Mouse (Mus musculus): Measurements from ENCODE around the gene Pygo2. TPM values are rescaled to one million over a fixed set of nuclear protein-coding genes. Genes with fewer than 3 reads are reported as not detected.

Gene Pygo2
- total RNA-seq, 2 experiments from 2014 or later = 34.2 to 36.9 TPM

- DNase-seq = peak; percentile 83
Observed at GRCm38 (mm10) chr3:89456726-89457665, 27.0 kb downstream of the Pygo2 start.

DNA sequence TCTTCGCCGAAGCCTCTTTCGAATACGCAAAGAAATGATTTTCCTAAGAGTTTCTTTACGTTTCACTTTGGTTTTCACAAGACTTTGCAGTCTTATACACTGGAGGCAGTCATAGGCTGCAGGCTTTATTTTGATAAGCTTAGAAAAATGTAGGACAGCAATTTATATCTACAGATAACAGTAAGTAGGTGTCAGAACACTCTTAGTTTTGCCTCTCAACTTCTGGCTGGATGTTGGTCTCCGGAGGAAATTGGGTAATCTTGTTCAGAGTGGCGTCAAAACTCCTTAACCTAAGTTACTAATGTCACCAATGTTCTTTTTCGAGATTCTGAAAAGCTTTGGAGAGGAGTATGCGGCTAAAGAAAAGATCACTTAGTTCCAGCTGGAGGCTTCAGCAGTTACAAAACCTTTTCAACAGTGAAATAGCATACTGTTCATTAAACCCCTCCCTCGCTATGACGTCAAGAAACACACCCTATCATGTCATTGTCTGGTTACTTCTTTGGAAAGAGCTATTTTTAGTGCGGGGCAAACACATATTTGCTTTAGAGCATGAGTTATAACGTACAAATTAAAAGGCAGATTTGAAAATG, 28.5 kb downstream of the Pygo2 start:
- DNase-seq = no peak

DNA sequence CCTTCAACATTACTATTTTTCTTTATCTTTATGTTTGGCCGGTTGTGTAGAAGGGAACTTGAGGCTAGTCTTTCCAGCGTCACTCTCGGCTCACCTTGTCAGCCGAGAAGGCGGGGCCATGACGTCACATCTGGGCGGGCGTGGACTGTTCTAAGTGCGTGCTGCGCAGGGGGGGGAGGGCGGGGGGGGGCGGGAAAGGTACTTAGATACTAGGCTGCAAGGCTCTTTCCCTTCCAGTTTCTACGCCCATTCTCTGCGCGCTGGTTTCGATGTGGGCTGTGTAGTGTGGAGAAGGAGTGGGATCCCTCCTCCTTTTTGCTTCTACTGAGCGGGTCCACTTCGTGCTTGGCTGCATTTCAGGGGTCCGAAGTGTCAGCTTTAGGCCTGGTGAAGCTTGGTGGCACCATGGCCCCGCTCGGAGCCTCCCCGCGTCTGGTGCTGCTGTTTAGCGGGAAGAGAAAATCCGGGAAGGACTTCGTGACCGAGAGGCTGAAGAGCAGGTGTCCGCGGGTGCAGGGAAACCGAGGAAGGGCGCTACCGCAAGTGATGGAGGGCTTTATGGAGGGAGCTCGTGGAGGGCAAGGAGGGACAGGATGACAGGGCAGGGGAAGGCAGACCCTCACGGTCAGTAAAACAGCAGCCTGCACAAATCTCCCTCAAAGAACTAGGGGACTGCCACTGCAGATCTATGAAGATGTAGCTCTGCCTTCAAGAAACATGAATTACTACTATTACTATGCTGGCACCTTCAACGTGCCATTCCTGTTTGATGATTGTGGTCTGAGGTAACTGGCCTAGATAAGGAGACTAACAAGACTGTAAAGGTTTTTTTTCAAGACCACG, 29.2 kb downstream of the Pygo2 start:
- peak; percentile 96 for DNase-seq

DNA sequence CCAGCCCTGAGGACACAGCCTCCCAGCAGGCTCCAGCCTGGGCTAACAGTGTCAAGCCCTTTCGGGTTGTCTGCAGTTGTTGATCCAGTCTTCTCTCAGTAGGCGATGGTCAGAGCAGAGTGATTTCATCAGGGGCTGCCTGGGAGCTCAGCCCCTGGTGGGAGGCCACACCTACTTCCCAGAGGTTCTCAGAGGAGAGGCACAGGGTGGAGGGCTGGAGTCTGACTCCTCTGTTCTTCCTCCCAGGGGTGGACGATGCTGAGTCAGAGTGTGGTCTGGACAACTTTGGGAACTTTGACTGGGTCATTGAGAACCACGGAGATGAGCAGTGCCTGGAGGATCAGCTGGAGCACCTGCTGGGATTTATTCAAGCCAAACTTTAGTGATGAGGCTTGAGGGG, 38.3 kb downstream of the Pygo2 start:
- no peak for DNase-seq

GRCm38 (mm10) chr3:89472280-89472679, 42.3 kb downstream of the Pygo2 start:
- DNase-seq = no peak

GRCm38 (mm10) chr3:89473838-89474237, 43.8 kb downstream of the Pygo2 start:
- no peak for DNase-seq

DNA sequence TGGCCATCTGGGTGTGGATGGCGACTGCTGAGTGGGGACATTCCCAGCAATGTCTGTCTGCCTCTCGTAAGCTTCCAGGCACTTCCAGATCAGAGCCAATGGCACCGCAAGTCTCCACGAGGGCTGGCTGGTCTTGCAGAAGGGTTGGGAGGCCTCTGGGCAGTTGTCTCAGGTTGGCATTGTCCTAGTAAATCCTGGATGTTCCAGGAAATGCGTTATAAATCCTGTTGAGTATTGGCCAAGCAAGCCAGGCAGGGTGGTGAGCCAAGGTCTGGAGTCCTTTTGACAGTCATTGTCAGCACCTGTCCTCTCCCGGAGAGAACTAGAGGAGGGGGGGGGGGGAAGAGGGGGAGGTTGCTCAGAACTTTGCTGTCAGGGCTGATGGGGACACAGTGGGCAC, 49.0 kb downstream of the Pygo2 start:
- DNase-seq = no peak

DNA sequence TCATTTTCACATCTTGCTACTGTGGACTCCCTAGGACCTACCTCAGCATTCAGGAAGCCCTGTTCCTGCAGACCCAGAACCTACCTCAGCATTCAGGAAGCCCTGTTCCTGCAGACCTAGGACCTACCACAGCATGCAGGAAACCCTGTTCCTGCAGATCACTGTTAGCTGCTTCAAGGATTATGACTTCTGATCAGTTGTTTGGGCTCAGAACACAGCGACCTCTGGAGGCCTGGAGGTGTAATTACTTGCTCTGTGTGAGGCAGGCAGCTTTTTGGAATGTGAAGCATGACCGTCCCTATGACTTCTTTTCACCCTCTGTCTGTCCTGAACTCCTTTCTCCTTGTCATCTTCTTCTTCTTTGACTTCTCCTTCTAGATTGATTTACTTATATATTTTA, 51.5 kb downstream of the Pygo2 start:
- DNase-seq = peak; percentile 30

GRCm38 (mm10) chr3:89482249-89482648, 52.2 kb downstream of the Pygo2 start:
- DNase-seq = no peak

Other genes with a start within 250 kb of the Pygo2 start
- 10 to 100 TPM; 16.2 to 24.8 TPM for gene Fam189b, start 247.1 kb upstream of the Pygo2 start, total RNA-seq (2021)
- 10 to 100 TPM; 47.8 to 48.1 TPM for gene Gba, start 227.3 kb upstream of the Pygo2 start, total RNA-seq (2021)
- 10 to 100 TPM; 21.8 to 22.6 TPM for gene Thbs3, start 215.0 kb upstream of the Pygo2 start, total RNA-seq (2021)
- 100 to 1,000 TPM; 176 to 198 TPM for gene Mtx1, start 203.1 kb upstream of the Pygo2 start, total RNA-seq (2021)
- under 1 TPM; 0.51 to 0.55 TPM for gene Muc1, start 201.2 kb upstream of the Pygo2 start, total RNA-seq (2021)
- gene Krtcap2, start 184.2 kb upstream of the Pygo2 start, total RNA-seq (2021) = 100 to 1,000 TPM; 109 to 116 TPM
- gene Trim46, start 183.9 kb upstream of the Pygo2 start, total RNA-seq (2021) = 1 to 10 TPM; 2.0 to 4.2 TPM
- 100 to 1,000 TPM; 115 to 122 TPM for gene Dpm3, start 170.9 kb upstream of the Pygo2 start, total RNA-seq (2021)
- gene Slc50a1, start 159.6 kb upstream of the Pygo2 start, total RNA-seq (2021) = 10 to 100 TPM; 46.7 to 53.1 TPM
- gene Efna1, start 149.1 kb upstream of the Pygo2 start, total RNA-seq (2021) = 10 to 100 TPM; 25.0 to 34.3 TPM
- gene Efna3, start 107.2 kb upstream of the Pygo2 start, total RNA-seq (2021) = under 1 TPM; 0.51 to 0.73 TPM
- 1 to 10 TPM; 1.7 to 2.2 TPM for gene Efna4, start 92.2 kb upstream of the Pygo2 start, total RNA-seq (2021)
- gene Adam15, start 80.2 kb upstream of the Pygo2 start, total RNA-seq (2021) = 10 to 100 TPM; 62.8 to 68.9 TPM
- gene Dcst2, start 68.2 kb upstream of the Pygo2 start, total RNA-seq (2021) = under 1 TPM; 0.48 to 0.82 TPM
- under 1 TPM in 1 of 2 experiments, not detected in 1; 0.45 TPM for gene Dcst1, start 65.0 kb upstream of the Pygo2 start, total RNA-seq (2021)
- gene Zbtb7b, start 35.4 kb upstream of the Pygo2 start, total RNA-seq (2021) = 10 to 100 TPM; 62.3 to 62.4 TPM
- gene Lenep, start 27.4 kb upstream of the Pygo2 start, total RNA-seq (2021) = under 1 TPM in 1 of 2 experiments, not detected in 1; 0.24 TPM
- 10 to 100 TPM; 49.4 to 54.6 TPM for gene Flad1, start 18.3 kb upstream of the Pygo2 start, total RNA-seq (2021)
- 10 to 100 TPM; 39.8 to 43.2 TPM for gene Cks1b, start 11.8 kb upstream of the Pygo2 start, total RNA-seq (2021)
- gene Shc1, start 11.8 kb upstream of the Pygo2 start, total RNA-seq (2021) = 100 to 1,000 TPM in 1 of 2 experiments, 10 to 100 TPM in 1; 94.4 to 108 TPM
- 10 to 100 TPM; 46.0 to 62.1 TPM for gene Pbxip1, start 6.5 kb downstream of the Pygo2 start, total RNA-seq (2021)
- gene Pmvk, start 24.3 kb downstream of the Pygo2 start, total RNA-seq (2021) = 10 to 100 TPM; 15.3 to 17.1 TPM
- 1 to 10 TPM; 4.3 to 6.3 TPM for gene Kcnn3, start 90.0 kb downstream of the Pygo2 start, total RNA-seq (2021)

Measured in adrenal gland, postnatal 10 days (tissue).